Mouse (Mus musculus) liver, postnatal 0 days (tissue): ENCODE data around the gene Atp2a1.

ENCODE experiments used
- CTCF ChIP-seq: sonication (generic); IDR thresholded peaks from 2 replicates; pipeline ENCODE4 v1.5.1; 2016; ENCODE audit warnings: antibody characterized with exemption, low read depth
- EP300 ChIP-seq: IDR thresholded peaks from 2 replicates; pipeline ENCODE4 v1.6.1; 2016; ENCODE audit warnings: antibody characterized with exemption, low read depth, mild to moderate bottlenecking

- no peak for TF ChIP-seq CTCF
- no peak for TF ChIP-seq EP300
Measured at GRCm38 (mm10) chr7:126504913-126505312, 42.0 kb upstream of the Atp2a1 start.
